Mouse (Mus musculus) lung, postnatal 36 days (tissue): ENCODE measurements at regions not wholly inside any gene's neighbourhood (a gene's known extent, or its start where the extent isn't known, plus 50 kb on each side); places are given as distances from the start of the nearest gene placed in this dataset.

Experiments
- DNase-seq: peaks from one replicate; pipeline ENCODE4 v3.0.0; 2022; ENCODE audit warnings: mixed read lengths

DNA sequence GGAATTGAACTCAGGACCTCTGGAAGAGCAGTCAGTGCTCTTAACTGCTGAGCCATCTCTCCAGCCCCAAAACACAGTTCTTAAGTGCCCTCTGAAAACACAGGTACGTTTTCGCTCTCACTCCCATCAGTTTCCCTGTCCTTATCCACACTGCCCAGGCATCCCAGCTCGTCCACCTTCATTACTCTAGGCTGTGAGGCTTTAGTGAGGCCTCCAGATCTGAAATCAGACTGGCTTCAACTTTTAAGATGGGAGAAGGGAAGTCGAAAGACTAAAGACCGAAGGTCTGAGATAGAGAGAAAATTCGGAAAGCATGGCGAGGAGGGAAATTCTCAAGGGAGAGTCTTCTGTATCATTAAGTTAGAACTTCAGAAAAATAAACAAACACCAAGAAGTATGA, 54.8 kb upstream of the Tet2 start:
- DNase-seq, result no peak

DNA sequence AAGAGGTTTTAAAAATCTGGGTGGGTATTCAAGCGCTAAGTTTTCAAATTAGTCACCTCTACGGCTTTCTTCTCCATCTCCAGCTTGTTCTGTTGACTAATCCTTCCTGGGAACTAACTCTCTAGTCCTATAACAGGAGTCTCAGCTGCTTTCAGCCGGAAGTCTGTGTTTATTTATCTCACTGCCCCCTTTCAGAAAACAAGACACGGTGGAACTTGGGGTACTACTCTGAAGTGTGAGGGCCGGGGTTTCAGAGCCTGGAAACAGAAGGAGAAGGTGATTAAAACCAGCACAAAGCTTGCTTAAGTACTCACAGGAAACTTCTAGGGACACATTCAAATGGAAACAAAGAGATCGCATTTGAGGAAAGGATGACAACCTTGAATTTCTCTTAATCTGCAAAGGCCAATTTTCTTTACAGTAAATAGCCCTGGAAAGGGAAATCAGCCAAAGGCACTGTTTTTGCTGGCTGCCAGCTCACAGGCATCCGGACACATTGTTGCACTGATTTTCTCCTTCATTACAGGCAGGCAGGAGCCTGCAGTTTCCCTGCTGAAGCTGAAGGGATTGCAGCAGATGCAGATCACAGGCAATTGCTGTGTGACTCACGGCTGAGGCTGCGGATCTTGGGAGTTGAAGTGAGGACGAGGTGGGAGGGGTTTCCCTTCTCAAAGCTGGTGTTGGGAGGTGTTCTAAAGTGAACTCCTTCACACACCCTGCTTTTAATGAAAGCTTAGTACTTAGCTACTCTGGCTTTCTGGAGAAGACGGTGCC, 55.7 kb upstream of the Tet2 start:
- DNase-seq, result peak; percentile 70

DNA sequence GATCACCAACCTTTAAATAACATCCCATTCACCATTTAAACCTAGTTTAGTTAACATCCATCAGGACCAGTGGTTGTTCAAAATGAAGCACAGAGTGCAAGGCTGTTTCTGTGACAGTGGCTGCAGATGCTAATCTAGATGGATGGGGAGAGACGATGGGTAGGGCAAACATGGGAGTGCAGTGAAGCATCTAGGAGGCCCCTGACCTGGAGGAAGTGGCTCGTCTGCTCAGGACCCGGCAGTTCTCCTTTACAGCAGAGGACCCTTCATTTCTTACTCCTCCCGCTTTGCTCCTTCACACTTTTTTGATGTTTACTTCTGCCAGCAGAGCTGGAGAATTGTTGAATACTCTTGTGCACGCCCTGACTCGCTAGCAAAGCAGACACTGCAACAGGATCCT, 60.5 kb upstream of the Tet2 start:
- DNase-seq, result no peak

DNA sequence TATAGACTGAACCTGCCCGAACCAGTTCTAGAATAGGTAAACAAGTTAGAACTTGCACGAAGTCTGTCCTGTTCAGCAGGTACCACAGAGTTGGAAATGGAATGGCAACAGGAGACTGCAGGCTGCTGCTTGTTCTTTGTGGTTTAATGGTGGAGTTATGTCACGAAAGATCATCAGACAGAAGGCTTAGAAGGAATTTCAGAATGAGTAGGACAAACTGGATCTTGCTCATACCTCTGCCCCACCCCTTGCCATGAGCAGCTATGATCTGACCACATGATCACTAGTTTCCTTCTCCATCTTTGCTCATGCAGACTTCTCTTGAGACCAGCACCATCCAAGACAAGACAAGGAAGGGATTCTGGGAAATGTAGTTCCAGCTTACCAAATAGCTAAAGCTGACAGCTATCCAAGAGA, 63.9 kb upstream of the Tet2 start:
- no peak for DNase-seq

DNA sequence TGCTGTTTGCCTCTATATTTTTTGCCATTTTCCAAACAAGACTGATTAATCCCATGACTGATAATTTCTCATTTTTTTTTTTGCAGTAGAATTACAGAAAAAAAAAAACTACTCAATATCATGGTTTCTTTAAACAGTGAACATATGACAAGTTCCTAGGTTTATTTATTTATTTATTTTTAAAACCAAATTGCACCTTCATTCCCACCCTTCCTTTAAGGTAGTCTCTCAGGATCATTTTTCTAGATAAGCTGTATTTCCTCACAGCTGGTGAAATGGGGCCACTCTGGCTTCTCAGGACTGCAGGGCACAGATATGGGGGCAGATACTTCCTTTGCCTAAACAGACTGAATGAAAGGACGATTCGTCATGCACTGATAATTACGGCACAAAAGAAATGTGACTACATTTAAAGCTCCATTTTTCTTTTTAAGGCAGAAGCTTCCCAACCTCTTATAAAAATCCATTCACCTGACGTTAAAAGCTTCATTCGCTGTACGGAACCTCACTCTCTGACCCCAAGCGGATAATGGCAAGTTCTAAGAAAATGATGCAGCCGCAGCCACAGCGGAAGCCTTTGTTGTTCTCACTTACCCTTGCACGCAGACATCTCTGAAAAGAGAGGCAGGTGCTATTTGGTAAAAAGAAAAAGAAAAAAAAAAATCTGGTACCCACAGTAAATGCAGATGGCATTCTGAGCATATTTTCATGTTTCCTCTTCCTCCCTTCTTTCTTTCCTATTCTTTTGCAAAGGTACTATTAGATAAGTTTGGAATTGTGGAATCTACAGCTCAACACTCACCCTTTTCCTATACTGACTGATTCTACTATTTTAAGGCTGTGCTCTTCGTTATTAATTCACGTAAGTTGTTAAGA, 69.1 kb upstream of the Tet2 start:
- no peak for DNase-seq

DNA sequence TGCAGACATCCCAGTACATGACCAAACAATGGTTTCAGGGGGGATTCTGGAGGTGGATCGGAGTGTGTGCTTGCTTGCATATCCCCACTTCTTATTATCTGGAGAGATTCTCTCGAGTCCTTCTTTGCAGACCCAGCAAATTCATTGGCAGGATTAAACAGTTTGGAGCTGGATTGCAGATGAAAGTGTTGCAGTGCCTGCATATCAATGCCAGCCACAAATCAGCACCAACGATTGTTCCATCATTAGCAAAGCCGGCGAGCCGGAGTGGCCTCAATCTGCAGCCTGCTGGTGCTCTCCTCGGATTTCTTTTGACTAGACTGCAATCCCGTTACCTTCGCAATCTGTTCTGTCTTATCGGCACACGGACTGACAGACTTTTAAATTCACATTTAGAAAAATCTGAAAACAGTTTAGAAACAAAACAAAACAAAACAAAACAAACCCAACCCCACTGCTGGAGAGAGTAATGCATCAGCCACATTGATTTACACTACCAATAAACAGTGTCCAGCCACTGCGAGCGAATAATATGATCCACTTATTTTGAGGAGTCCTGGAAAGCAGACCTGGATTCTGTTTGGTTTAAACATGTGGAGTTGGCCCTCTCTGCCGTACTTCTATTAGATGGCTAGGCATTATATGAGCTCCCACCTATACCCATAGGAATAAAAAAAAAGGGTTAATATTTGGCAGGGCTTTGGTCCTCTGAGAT, 69.9 kb upstream of the Tet2 start:
- DNase-seq, result no peak

DNA sequence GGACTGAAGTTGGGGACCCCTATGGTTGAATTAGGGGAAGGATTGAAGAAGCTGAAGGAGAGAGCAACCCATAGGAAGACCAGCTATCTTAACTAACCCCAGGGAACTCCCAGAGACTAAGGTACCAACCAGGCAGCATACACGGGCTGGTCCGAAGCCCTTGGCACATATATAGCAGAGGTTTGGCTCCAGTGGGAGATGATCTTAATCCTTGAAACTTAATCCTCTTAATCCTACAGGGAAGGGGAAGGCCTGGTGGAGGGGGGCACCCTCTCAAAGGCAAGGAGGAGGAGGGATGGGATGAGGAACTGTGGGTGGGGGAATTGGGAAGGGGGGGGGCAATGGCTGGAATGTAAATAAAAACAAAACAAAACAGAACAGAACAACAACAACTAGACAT, 72.1 kb upstream of the Tet2 start:
- no peak for DNase-seq

DNA sequence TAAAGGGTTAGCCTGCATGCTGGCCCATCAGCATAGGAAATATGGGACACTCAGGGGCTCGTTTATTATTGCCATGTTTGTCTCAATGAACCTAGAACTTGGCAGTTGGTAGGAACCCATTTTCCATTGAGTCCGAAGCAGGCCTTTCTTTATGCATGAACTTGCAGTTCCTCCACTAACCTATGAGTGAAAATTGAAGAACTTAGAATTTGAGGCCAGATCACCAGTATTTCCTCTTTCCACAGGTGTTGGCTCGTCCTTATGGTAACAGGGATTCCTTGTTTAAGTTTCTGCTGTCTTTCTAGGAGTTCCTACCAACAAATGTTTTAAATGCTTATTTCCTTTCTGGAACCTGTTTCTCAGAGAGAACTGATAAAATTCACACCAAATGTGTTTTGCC, 73.6 kb upstream of the Tet2 start:
- no peak for DNase-seq

DNA sequence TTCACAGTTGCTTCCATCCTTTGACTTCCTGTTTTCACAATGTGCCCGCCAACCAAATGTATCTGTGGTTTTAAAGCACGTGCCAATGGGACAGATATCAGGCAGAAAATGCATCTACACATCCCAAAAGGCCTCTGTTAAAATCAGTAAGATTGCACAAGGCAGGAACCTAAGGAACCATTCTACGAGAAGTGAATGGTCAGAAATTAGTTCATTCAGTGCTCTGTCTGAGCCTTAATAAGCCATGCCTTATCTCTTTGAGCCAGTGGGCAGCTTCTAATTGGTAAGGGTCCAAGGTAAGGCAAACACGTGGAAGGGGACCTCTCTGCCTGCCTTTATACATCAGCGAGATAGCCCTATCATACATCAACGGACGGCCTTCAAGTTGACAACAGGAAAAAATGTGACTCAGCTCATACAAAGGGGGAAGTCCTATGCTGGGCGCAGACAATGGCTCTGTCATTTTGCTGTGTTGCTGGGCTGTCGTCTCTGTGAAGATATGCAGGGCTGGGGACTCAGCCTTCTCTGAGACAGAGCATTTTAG, 78.3 kb upstream of the Tet2 start:
- DNase-seq, result peak; percentile 14

DNA sequence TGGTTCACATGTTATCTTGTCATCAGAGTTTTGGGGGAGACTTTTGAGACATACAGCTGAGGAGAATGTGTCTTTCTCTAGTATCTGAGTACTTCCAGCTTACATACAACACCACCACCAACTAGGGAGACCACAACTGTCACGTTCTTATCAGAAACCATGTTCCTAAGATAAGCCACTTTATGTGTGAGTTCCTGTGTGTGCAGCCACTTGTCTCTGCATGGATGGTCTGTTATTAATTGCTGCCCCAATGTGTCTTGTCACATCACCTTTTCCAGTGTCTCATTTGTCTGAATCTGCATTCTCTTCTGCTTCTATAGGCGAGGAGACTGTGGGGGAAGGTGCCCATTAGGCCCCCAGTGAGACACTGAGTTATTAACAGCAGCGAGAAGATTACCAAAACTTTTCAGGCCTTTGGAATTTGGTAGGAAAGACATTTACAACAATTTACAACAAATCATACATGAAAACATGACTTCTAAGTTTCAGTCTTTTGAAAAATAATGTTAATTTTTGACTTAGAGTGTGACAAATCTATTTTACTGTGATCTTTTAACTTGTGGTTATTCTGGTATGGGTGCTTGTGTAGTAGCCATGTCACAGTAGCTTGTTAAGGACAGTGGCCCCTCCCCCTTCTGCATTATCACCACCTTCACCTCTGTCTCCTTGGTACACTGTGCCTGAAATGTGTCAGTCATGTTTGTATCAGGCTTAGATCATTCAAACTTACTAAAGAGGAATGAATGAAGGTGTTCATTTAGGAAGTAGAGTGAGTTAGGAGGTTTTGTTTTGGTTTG, 79.3 kb upstream of the Tet2 start:
- DNase-seq, result no peak

DNA sequence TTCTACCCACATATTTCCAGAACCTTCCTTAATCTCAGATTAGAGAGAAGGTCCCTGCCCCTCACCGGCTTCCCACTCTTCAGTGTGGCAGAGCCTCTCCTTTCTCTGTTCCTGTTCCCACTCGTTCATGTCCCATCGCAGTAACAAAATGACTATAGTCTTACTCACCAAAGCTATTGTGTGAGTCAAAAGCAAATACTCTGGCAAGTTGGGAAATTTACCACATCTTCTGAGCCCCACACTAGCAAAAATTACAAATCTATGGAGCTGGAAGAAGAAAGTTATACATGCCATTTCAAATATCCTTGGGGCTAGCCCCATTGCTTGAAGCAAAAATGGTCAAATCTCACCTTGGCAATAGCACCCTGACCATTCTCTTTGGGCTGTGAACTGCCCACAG, 80.1 kb upstream of the Tet2 start:
- DNase-seq, result no peak

DNA sequence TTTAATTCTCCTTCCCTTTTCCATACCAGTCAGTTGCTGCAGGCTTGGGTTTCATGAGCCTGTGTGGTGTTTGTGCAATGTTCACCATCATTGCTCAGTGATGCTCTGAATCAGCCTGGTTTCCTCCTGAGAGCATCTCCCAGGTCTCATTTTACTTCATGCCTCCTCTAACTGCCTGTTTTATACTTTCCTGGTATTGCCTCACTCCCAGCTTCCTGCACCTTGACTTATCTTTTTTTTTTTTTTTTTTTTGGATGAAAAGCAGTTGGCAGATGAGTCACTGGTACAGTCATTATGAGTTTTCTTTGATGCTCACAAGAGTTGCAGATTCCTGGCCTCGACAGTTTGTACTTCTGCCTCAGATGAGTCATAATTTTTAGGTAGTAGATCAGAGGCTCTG, 81.5 kb upstream of the Tet2 start:
- no peak for DNase-seq

DNA sequence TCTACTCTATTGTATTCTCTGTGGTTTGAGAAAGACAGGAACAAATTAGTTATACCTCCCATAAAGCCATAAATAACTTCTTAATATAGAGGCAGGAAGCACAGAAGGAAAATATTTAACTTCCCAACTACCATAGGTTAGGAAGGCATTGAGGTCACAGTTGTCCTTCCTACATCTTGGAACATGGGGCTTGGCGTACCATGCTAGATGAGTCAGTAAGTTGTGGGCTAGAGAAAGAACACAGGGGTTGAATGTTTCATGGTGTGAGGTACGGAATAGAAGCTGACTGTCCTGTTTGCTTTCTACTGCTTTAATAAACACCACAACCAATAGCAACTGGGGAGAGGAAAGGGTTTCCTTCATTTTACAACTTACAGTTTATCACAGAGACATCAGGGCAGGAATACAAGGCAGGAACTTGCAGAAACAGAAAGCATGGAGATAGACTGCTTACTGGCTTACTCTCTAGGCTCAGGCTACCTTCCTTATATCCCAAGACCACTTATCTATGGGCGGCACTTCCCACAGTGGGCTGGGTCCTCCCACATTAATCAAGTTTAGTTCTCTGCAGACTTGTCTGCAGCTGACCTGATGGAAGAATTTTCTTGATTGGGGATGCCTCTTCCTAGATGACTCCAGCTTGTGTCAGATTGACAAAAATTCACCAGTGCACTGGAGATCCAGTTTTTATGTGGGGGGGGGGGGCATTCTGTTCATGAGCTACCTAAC, 82.3 kb upstream of the Tet2 start:
- no peak for DNase-seq

DNA sequence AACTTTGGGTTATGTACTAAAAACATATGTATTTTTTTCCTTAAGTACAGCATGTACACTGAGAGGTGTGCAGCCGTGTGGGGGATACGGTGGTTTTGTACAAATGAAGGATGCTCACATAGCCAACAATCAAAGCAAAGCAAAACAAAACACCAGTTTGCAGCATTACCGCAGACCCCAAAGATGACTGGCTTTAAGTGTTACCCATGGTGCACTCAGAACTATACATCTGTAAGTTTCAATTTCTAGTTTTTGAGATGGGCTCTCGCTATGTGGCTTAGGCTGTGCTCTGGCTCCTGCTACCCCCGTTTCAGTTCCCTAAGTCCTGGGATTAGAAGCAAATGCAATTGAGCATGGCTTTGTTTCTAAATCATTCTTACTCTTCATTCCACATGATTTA, 89.4 kb upstream of the Tet2 start:
- DNase-seq, result no peak

DNA sequence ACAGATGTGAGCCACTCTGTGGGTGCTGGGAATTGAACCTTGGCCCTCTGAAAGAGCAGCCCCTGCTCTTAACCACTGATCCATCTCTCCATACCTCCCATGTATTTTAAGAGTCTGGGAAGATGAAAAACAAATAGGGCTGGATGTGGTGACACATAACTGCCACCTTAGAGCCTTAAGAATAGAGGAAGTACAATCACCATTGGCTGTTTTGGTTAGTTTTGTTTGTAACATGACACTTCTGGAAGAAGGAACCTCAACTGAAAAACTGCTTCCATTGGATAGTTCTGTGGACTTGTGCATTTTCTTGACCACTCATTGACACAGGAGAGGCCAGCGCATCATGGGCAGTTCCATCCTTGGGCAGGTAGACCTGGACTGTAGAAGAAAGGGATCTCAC, 100.7 kb upstream of the Tet2 start:
- no peak for DNase-seq

DNA sequence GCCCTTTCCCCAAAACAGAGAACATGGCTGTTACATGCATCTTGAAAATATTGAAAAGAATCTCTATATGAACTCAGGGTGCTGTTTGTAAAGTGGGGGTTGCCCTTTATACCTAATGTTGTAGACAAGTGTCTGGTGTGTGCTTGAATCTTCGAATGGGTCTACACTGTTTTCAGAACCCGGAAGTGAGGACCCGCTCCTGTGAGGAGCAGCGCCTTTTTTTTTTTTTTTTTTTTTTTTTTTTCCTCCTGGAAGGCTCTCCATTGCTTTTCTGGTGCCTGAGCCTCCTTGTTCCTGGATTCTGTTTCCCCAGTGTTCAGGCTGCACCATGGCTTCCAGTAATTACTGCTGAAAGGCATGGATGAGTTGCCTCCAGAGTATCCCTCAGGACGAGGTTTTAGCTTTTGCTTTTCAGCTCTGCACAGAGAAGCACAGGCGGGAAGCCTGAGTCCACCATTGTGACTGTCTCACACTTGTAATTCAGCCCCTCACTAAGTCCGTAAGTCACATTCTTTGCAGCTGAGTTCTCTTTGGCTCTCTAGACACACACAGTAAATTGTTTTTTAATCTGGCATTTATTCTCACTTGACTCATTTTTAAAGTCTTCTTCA, 101.6 kb upstream of the Tet2 start:
- no peak for DNase-seq

DNA sequence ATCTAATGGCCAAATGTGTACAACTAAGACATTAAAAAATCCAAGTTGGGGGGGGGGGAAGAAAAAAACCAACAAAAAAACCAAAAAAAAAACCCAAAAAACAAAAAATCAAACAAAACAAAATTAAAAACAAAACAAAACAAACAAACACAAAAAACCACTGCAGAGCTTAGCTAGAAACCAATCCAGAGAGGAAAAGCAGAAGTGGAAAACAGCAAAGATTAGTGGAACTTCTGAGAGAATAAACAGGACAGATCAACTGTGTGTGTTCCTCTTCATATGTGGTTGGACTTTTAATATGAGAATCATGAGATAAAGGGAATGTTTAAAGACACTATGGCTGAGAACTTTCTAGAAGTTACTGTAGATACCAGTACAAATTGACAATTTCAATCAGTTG, 105.1 kb upstream of the Tet2 start:
- no peak for DNase-seq

DNA sequence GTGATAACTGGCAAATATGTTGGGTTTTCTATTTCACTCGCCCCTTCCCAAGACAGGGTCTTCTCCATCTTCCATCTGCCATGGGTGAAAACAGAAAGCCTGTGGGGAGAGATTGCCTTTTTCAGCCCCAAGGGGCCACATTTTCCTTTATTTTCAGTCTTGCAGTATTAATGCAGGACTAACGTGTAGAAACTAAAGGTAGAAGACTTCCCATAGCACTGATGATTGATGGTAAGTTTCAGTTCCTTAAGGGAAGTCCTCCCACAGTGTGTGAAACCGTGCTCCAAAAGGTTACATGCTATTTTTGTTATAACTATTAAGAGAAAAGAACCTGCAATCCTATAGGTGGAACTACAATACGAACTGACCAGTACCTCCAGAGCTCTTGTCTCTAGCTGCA, 107.1 kb upstream of the Tet2 start:
- no peak for DNase-seq

DNA sequence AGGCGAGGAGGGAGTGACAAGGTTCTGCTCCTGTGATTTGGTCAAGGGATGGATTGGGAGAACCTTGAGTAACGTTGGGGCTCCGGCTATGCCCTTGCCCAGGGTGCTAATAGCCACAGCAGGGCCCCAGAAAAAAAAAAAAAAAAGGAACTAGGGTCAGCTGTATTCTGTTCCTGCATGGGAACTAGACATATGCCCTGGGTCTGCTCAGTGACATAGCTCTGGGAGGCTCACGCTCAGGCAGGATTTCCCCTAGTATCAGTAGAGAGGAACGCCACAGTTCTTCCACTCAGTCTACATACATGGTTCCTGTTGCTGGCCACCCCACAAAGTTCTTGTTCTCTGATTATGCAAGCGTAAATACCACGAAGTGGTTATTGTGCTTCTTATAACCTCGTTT, 114.8 kb upstream of the Tet2 start:
- peak; percentile 34 for DNase-seq

DNA sequence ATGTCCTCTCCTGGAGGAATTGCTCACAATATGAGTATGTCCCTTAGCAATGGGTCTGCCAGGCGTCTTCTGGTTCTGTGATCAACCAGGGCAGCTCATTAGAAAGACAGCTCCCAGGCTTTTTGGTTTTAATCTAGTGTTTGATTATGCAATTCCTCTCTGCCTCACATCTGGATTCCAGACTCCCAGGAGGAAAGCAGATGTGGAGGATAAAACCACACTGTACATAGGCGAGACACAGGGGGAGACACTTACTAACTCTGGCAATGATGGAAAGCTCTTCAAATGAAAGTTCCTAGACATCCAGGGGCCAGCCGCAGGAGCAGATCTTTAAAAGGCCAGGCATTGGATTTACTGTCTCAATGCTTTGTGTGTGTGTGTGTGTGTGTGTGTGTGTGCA, 116.4 kb upstream of the Tet2 start:
- DNase-seq, result no peak

DNA sequence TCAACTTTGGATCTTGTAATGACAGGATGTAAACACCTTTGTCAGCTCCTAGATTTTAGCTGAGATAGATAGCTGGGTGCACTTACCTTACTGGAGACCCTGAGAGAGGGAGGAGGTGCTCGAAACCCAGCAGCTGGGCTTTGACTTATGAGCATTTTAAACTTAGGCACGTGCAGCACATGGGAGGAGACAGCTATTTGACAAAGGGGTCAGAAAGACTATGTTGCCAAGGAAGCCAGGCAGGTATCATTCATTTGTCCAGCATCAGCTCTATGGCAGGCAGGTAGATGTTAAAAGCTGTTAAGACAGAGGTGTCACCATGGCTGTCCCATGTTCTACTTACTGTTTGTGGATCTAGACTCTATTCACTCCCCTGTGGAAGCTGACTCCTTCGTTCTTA, 120.0 kb upstream of the Tet2 start:
- DNase-seq, result no peak
